Mouse (Mus musculus) 416B (cell line): ENCODE data around the gene Olfr1532-ps1.
A peak's percentile ranks its signal among the peaks of the same experiment; 100 is the strongest.
"Not testable (repeated sequence)": the region's sequence is repeated elsewhere in the genome, so short reads cannot be mapped to it uniquely, and the experiment has no call there.

ENCODE experiments used
- DNase-seq: peaks from one replicate; pipeline ENCODE4 v3.0.0; 2011; ENCODE audit warnings: low read depth

Olfr1532-ps1 gene

GRCm38 (mm10) chr7:106907676-106908075 lies at the start of gene Olfr1532-ps1:
TSS of gene Olfr1532-ps1 (plus strand) at chr7:106908001.
- peak; percentile 11 for DNase-seq

- no peak for DNase-seq
Observed at GRCm38 (mm10) chr7:106862885-106863284, 44.9 kb upstream of the Olfr1532-ps1 start, which contains the start of gene Olfr704. TSS of gene Olfr704 (plus strand) at chr7:106863185.

- DNase-seq: no peak
Observed at GRCm38 (mm10) chr7:106876791-106877190, 31.0 kb upstream of the Olfr1532-ps1 start, which contains the start of gene Olfr705. TSS of gene Olfr705 (minus strand) at chr7:106876891.

- no peak for DNase-seq
Observed at GRCm38 (mm10) chr7:106888062-106888461, 19.7 kb upstream of the Olfr1532-ps1 start, which contains the start of gene Olfr706. TSS of gene Olfr706 (minus strand) at chr7:106888162.

- DNase-seq: not testable (repeated sequence)
Observed at GRCm38 (mm10) chr7:106901141-106901540, 6.7 kb upstream of the Olfr1532-ps1 start, which contains the start of gene Olfr707. TSS of gene Olfr707 (minus strand) at chr7:106901241.

- not testable (repeated sequence) for DNase-seq
Observed at GRCm38 (mm10) chr7:106920961-106921360, 13.2 kb downstream of the Olfr1532-ps1 start.

GRCm38 (mm10) chr7:106932119-106932518 lies 24.3 kb downstream of the Olfr1532-ps1 start, which contains the start of gene Olfr709-ps1:
TSS of gene Olfr709-ps1 (minus strand) at chr7:106932219.
- no peak for DNase-seq

- no peak for DNase-seq
Observed at GRCm38 (mm10) chr7:106948212-106948611, 40.4 kb downstream of the Olfr1532-ps1 start, which contains the start of gene Olfr710. TSS of gene Olfr710 (minus strand) at chr7:106948312.

GRCm38 (mm10) chr7:106963837-106964236 lies 56.0 kb downstream of the Olfr1532-ps1 start, which contains the start of gene Olfr6:
TSS of gene Olfr6 (minus strand) at chr7:106963937.
- no peak for DNase-seq
